Mouse (Mus musculus) CH12.LX (cell line): Measurements from ENCODE around the gene Dupd1.

ENCODE experiments used
- CHD1 ChIP-seq: IDR thresholded peaks from 2 replicates; pipeline ENCODE4 v1.6.1; 2012; ENCODE audit warnings: low read depth, low read length, improper control_type of control experiment, inconsistent platforms
- CTCF ChIP-seq, 2 experiments: IDR thresholded peaks in 1 of 2; conservative IDR thresholded peaks in 1 of 2; 2 replicates each; pipeline ENCODE4 v1.5.1; 2011 to 2012; ENCODE audit warnings: low read depth in 2 of 2, low read length in 2 of 2, improper control_type of control experiment in 1 of 2, inconsistent platforms in 1 of 2, mild to moderate bottlenecking in 1 of 2, moderate library complexity in 1 of 2
- ELF1 ChIP-seq: IDR thresholded peaks from 2 replicates; pipeline ENCODE4 v1.6.1; 2014; ENCODE audit warnings: low read depth, mild to moderate bottlenecking, inconsistent platforms, low read length, improper control_type of control experiment
- EP300 ChIP-seq: IDR thresholded peaks from 2 replicates; pipeline ENCODE4 v1.6.1; 2011; ENCODE audit warnings: low read length, improper control_type of control experiment
- MAFK ChIP-seq: IDR thresholded peaks from 2 replicates; pipeline ENCODE4 v1.6.1; 2011; ENCODE audit warnings: low read length, improper control_type of control experiment; ENCODE audit not compliant: insufficient replicate concordance
- MAX ChIP-seq: IDR thresholded peaks from 2 replicates; pipeline ENCODE4 v1.6.1; 2011; ENCODE audit warnings: low read length, improper control_type of control experiment
- MAZ ChIP-seq: IDR thresholded peaks from 2 replicates; pipeline ENCODE4 v1.6.1; 2012; ENCODE audit warnings: low read depth, mild to moderate bottlenecking, inconsistent platforms, low read length, improper control_type of control experiment, moderate library complexity
- MEF2A ChIP-seq: IDR thresholded peaks from 2 replicates; pipeline ENCODE4 v1.6.1; 2014; ENCODE audit warnings: low read depth, mild to moderate bottlenecking, inconsistent platforms, low read length, improper control_type of control experiment, borderline replicate concordance
- MXI1 ChIP-seq: IDR thresholded peaks from 2 replicates; pipeline ENCODE4 v1.6.1; 2011; ENCODE audit warnings: mild to moderate bottlenecking, low read depth, low read length, improper control_type of control experiment
- MYC ChIP-seq: IDR thresholded peaks from 2 replicates; pipeline ENCODE4 v1.6.1; 2011; ENCODE audit warnings: low read depth, mild to moderate bottlenecking, improper control_type of control experiment, low read length
- POLR2A ChIP-seq: IDR thresholded peaks from 2 replicates; pipeline ENCODE4 v1.6.1; 2011; ENCODE audit warnings: low read depth, mild to moderate bottlenecking, improper control_type of control experiment, low read length
- TBP ChIP-seq: conservative IDR thresholded peaks from 2 replicates; pipeline ENCODE4 v1.6.1; 2011; ENCODE audit warnings: low read depth, low read length, improper control_type of control experiment
- TCF12 ChIP-seq: IDR thresholded peaks from 2 replicates; pipeline ENCODE4 v1.6.1; 2014; ENCODE audit warnings: low read depth, mild to moderate bottlenecking, inconsistent platforms, low read length, improper control_type of control experiment
- USF2 ChIP-seq: conservative IDR thresholded peaks from 2 replicates; pipeline ENCODE4 v1.6.1; 2011; ENCODE audit warnings: low read depth, low read length, improper control_type of control experiment

DNA sequence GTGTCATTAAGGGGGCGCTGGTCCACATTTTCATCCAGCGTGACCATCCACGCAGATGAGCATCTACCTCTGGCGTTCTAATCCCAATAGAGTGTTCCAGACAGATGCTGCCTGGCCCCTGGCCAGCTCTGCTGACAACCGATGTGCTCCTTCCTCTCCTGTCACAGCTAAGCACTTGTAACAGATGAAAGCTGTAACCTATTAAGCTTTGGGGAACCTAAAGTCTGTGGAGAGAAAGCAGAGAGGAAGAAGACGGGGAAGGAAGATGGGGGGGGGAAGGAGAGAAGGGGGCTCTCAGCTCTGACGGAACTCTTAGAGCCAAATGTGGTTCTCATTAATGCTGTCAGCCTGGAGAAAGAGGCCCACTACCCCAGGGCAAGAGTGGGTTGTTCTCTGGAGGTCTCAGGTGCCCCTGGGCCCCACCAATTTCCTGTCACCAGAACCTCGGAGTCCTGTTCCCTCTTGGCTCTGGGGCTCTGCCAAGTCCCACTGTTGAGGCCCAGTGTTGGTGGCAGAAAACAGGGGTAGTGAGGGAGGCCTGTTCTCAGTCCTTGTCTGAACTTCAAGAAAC, 34.7 kb downstream of the Dupd1 start:
- TF ChIP-seq TBP (no peak), CTCF (conservative IDR thresholded peaks at IDR 0.05 in 1 of 2, IDR thresholded peaks at IDR 0.05 in 1 of 2; ENCODE audit: low read depth in 2 of 2, low read length in 2 of 2) (no peak), MAFK (no peak), POLR2A (no peak), ELF1 (no peak), MAX (no peak), USF2 (no peak), TCF12 (no peak), MYC (no peak), EP300 (no peak), MXI1 (no peak), CHD1 (no peak), MEF2A (no peak), MAZ (no peak)
